Mouse (Mus musculus): ENCODE results near the gene Svop. TPM values are rescaled to one million over a fixed set of nuclear protein-coding genes. Genes with fewer than 3 reads are reported as not detected.

Gene Svop
- polyA plus RNA-seq, 1 experiment from 2014 or later: 8.9 TPM

- Histone ChIP-seq H3K27ac (replicated peaks) (peak overlapping the region; percentile 84), H3K27me3 (ENCODE audit: low read depth, poor library complexity, severe bottlenecking) (no peaks in the 10 kb centered on the region; the same call in 1 of the 2 replicates), H3K4me3 (peak overlapping the region; percentile 60), H3K9me3 (replicated peaks) (no peaks in the 10 kb centered on the region), H3K36me3 (no peaks in the 10 kb centered on the region), H3K4me1 (peaks cover 17% of the 10 kb centered on the region)
- no peak for DNase-seq (ENCODE audit: low spot score)
- WGBS: 12% methylated on average over 7 of the region's 7 CpGs
Measured at GRCm38 (mm10) chr5:114090421-114091013, 853 bp downstream of the Svop start.

GRCm38 (mm10) chr5:114087875-114088480 is 3.4 kb downstream of the Svop start:
- Histone ChIP-seq H3K36me3 (no peaks in the 10 kb centered on the region), H3K9me3 (replicated peaks) (no peaks in the 10 kb centered on the region), H3K4me3 (no peak overlapping the region), H3K27ac (replicated peaks) (no peak overlapping the region), H3K4me1 (peaks cover 17% of the 10 kb centered on the region), H3K27me3 (ENCODE audit: low read depth, poor library complexity, severe bottlenecking) (no peaks in the 10 kb centered on the region; the same call in 1 of the 2 replicates)
- DNase-seq (ENCODE audit: low spot score): no peak
- WGBS: 82% methylated on average over 12 of the region's 12 CpGs

GRCm38 (mm10) chr5:114085501-114085900 is 5.9 kb downstream of the Svop start:
- Histone ChIP-seq H3K9me3 (replicated peaks) (no peaks in the 10 kb centered on the region), H3K27me3 (ENCODE audit: low read depth, poor library complexity, severe bottlenecking) (no peaks in the 10 kb centered on the region), H3K4me1 (peaks cover 3% of the 10 kb centered on the region), H3K36me3 (no peaks in the 10 kb centered on the region), H3K4me3 (no peak overlapping the region), H3K27ac (replicated peaks) (no peak overlapping the region)
- WGBS: 83% methylated on average over 14 of the region's 14 CpGs
- no peak for DNase-seq (ENCODE audit: low spot score)

- 58% methylated on average over 8 of the region's 8 CpGs for WGBS
- Histone ChIP-seq H3K27ac (replicated peaks) (no peak overlapping the region; the same call in 1 of the 2 replicates), H3K9me3 (replicated peaks) (no peaks in the 10 kb centered on the region), H3K4me1 (peaks cover 15% of the 10 kb centered on the region), H3K4me3 (no peak overlapping the region), H3K36me3 (no peaks in the 10 kb centered on the region; the same call in 1 of the 2 replicates), H3K27me3 (ENCODE audit: low read depth, poor library complexity, severe bottlenecking) (no peaks in the 10 kb centered on the region)
- peak; percentile 21 for DNase-seq (ENCODE audit: low spot score)
Measured at GRCm38 (mm10) chr5:114077009-114077408, 14.4 kb downstream of the Svop start.

GRCm38 (mm10) chr5:114072262-114072661 is 19.1 kb downstream of the Svop start:
- Histone ChIP-seq H3K27me3 (ENCODE audit: low read depth, poor library complexity, severe bottlenecking) (no peaks in the 10 kb centered on the region), H3K9me3 (replicated peaks) (no peaks in the 10 kb centered on the region), H3K4me1 (peaks cover 21% of the 10 kb centered on the region), H3K27ac (replicated peaks) (peak overlapping the region; percentile 85), H3K4me3 (no peak overlapping the region), H3K36me3 (no peaks in the 10 kb centered on the region; the same call in 1 of the 2 replicates)
- peak; percentile 76 for DNase-seq (ENCODE audit: low spot score)
- WGBS: 37% methylated on average over 2 of the region's 2 CpGs

- Histone ChIP-seq H3K9me3 (replicated peaks) (no peaks in the 10 kb centered on the region), H3K4me3 (no peak overlapping the region), H3K27ac (replicated peaks) (peak overlapping the region; percentile 85), H3K4me1 (peaks cover 20% of the 10 kb centered on the region), H3K27me3 (ENCODE audit: low read depth, poor library complexity, severe bottlenecking) (no peaks in the 10 kb centered on the region), H3K36me3 (no peaks in the 10 kb centered on the region; the same call in 1 of the 2 replicates)
- WGBS: 93% methylated on average over 4 of the region's 4 CpGs
- no peak for DNase-seq (ENCODE audit: low spot score)
Measured at GRCm38 (mm10) chr5:114070858-114071257, 20.5 kb downstream of the Svop start.

GRCm38 (mm10) chr5:114067982-114068381 is 23.4 kb downstream of the Svop start:
- Histone ChIP-seq H3K9me3 (replicated peaks) (no peaks in the 10 kb centered on the region), H3K4me1 (peaks cover 20% of the 10 kb centered on the region), H3K27ac (replicated peaks) (no peak overlapping the region), H3K27me3 (ENCODE audit: low read depth, poor library complexity, severe bottlenecking) (no peaks in the 10 kb centered on the region), H3K4me3 (no peak overlapping the region), H3K36me3 (no peaks in the 10 kb centered on the region; the same call in 1 of the 2 replicates)
- 75% methylated on average over 9 of the region's 9 CpGs for WGBS
- DNase-seq (ENCODE audit: low spot score): no peak

GRCm38 (mm10) chr5:114067543-114067942 is 23.8 kb downstream of the Svop start:
- no peak for DNase-seq (ENCODE audit: low spot score)
- no peaks in the 10 kb centered on the region; the same call in 1 of the 2 replicates for H3K36me3 ChIP-seq
- no peaks in the 10 kb centered on the region for H3K27me3 ChIP-seq (ENCODE audit: low read depth, poor library complexity, severe bottlenecking)
- peaks cover 20% of the 10 kb centered on the region for H3K4me1 ChIP-seq
- WGBS: 90% methylated on average over 9 of the region's 9 CpGs
- H3K9me3 ChIP-seq (replicated peaks): no peaks in the 10 kb centered on the region
- H3K4me3 ChIP-seq: no peak overlapping the region
- H3K27ac ChIP-seq (replicated peaks): no peak overlapping the region

- WGBS: 39% methylated on average over 6 of the region's 6 CpGs
Measured at GRCm38 (mm10) chr5:114066601-114067000, 24.8 kb downstream of the Svop start.

GRCm38 (mm10) chr5:114065161-114065560 is 26.2 kb downstream of the Svop start, which contains the start of gene Usp30:
Gene Usp30 (plus strand): TSS chr5:114065461.
- Histone ChIP-seq H3K9me3 (replicated peaks) (no peaks in the 10 kb centered on the region), H3K4me1 (peaks cover 7% of the 10 kb centered on the region), H3K4me3 (no peak within 1 kb of the TSS), H3K27ac (replicated peaks) (peak within 1 kb of the TSS; percentile 33; the same call in 1 of the 2 replicates), H3K27me3 (ENCODE audit: low read depth, poor library complexity, severe bottlenecking) (no peaks in the 10 kb centered on the region), H3K36me3 (no peaks in the 10 kb centered on the region)
- DNase-seq (ENCODE audit: low spot score): no peak
- WGBS: 94% methylated on average over 6 of the region's 6 CpGs

More at GRCm38 (mm10) chr5:114066601-114067000, 24.8 kb downstream of the Svop start:
- Histone ChIP-seq H3K27me3 (ENCODE audit: low read depth, poor library complexity, severe bottlenecking) (no peaks in the 10 kb centered on the region), H3K4me3 (no peak overlapping the region), H3K4me1 (peaks cover 11% of the 10 kb centered on the region), H3K27ac (replicated peaks) (peak overlapping the region; percentile 33), H3K36me3 (no peaks in the 10 kb centered on the region), H3K9me3 (replicated peaks) (no peaks in the 10 kb centered on the region)
- DNase-seq (ENCODE audit: low spot score): no peak

- no peak for DNase-seq (ENCODE audit: low spot score)
- Histone ChIP-seq H3K27me3 (ENCODE audit: low read depth, poor library complexity, severe bottlenecking) (no peaks in the 10 kb centered on the region), H3K36me3 (no peaks in the 10 kb centered on the region), H3K4me1 (peaks cover 7% of the 10 kb centered on the region), H3K27ac (replicated peaks) (no peak overlapping the region), H3K9me3 (replicated peaks) (no peaks in the 10 kb centered on the region), H3K4me3 (no peak overlapping the region)
- 80% methylated on average over 4 of the region's 4 CpGs for WGBS
Measured at GRCm38 (mm10) chr5:114063958-114064357, 27.4 kb downstream of the Svop start.

- Histone ChIP-seq H3K27me3 (ENCODE audit: low read depth, poor library complexity, severe bottlenecking) (no peaks in the 10 kb centered on the region), H3K4me1 (peaks cover 6% of the 10 kb centered on the region)
- WGBS: 67% methylated on average over 7 of the region's 7 CpGs
Measured at GRCm38 (mm10) chr5:114061675-114062074, 29.7 kb downstream of the Svop start.

GRCm38 (mm10) chr5:114057129-114057731 is 34.1 kb downstream of the Svop start:
- no peak for DNase-seq (ENCODE audit: low spot score)
- 74% methylated on average over 9 of the region's 9 CpGs for WGBS

More at GRCm38 (mm10) chr5:114061675-114062074, 29.7 kb downstream of the Svop start:
- H3K36me3 ChIP-seq: no peaks in the 10 kb centered on the region
- no peak overlapping the region for H3K27ac ChIP-seq (replicated peaks)
- DNase-seq (ENCODE audit: low spot score): no peak
- no peak overlapping the region for H3K4me3 ChIP-seq
- H3K9me3 ChIP-seq (replicated peaks): no peaks in the 10 kb centered on the region

More at GRCm38 (mm10) chr5:114057129-114057731, 34.1 kb downstream of the Svop start:
- H3K4me3 ChIP-seq: no peak overlapping the region
- no peaks in the 10 kb centered on the region for H3K9me3 ChIP-seq (replicated peaks)
- H3K4me1 ChIP-seq: peaks cover 2% of the 10 kb centered on the region
- H3K27me3 ChIP-seq (ENCODE audit: low read depth, poor library complexity, severe bottlenecking): no peaks in the 10 kb centered on the region
- no peak overlapping the region for H3K27ac ChIP-seq (replicated peaks)
- H3K36me3 ChIP-seq: no peaks in the 10 kb centered on the region

Measured in midbrain, embryonic 10.5 days (tissue).